Mouse (Mus musculus): ENCODE results near the gene Cd86. TPM values are rescaled to one million over a fixed set of nuclear protein-coding genes. Genes with fewer than 3 reads are reported as not detected.

The Cd86 gene
- 100 to 1,000 TPM; 187 to 206 TPM for total RNA-seq (2023)

GRCm38 (mm10) chr16:36665782-36666181 lies at the start of gene Cd86:
Cd86 (minus strand) TSS chr16:36666081.

GRCm38 (mm10) chr16:36693818-36694413 lies 28.0 kb upstream of the Cd86 start, which contains the start of gene Ildr1:
Ildr1 (plus strand) TSS chr16:36693978.

GRCm38 (mm10) chr16:36561386-36562338 lies 104.2 kb downstream of the Cd86 start, which contains the start of gene Casr:
Casr (minus strand) TSS chr16:36562141.

Other genes starting within 250 kb of the Cd86 start
- gene Stfa3, start 210.7 kb downstream of the Cd86 start, total RNA-seq (2023) = not detected
- gene Casr, start 103.9 kb downstream of the Cd86 start, total RNA-seq (2023) = not detected
- 1 to 10 TPM; 3.0 to 3.2 TPM for gene Ildr1, start 27.9 kb upstream of the Cd86 start, total RNA-seq (2023)
- 10 to 100 TPM; 24.7 to 32.9 TPM for gene Slc15a2, start 118.9 kb upstream of the Cd86 start, total RNA-seq (2023)
- 10 to 100 TPM; 11.6 to 12.8 TPM for gene Iqcb1, start 162.3 kb upstream of the Cd86 start, total RNA-seq (2023)
- 1 to 10 TPM; 2.0 to 3.0 TPM for gene Eaf2, start 208.9 kb upstream of the Cd86 start, total RNA-seq (2023)
- gene Golgb1, start 209.1 kb upstream of the Cd86 start, total RNA-seq (2023) = 10 to 100 TPM; 39.1 to 42.7 TPM